Mouse (Mus musculus) left cerebral cortex, adult 18-20 months (tissue): ENCODE measurements around the gene Oog2. TPM values are rescaled to one million over a fixed set of nuclear protein-coding genes. Genes with fewer than 3 reads are reported as not detected.
"Not testable (repeated sequence)": the region's sequence is repeated elsewhere in the genome, so short reads cannot be mapped to it uniquely, and the experiment has no call there.

Experiments
- DNase-seq, 2 experiments: peaks; one replicate each; pipeline ENCODE4 v3.0.0; 2021 to 2022; ENCODE audit warnings: low spot score in 2 of 2, mixed read lengths in 1 of 2
- long read RNA-seq, 2 experiments: library from polyadenylated mRNA; stranded (forward); transcript quantifications; one replicate each; pipeline ENCODE4 v2.0.0; 2021
- total RNA-seq, 2 experiments: library from RNA; stranded (reverse); gene quantifications; 2 replicates each; pipeline ENCODE4 v1.2.3; 2021

Oog2 gene
- not detected for total RNA-seq
- long read RNA-seq, experiment 1: 0 reads
- long read RNA-seq, experiment 2: 0 reads

DNA sequence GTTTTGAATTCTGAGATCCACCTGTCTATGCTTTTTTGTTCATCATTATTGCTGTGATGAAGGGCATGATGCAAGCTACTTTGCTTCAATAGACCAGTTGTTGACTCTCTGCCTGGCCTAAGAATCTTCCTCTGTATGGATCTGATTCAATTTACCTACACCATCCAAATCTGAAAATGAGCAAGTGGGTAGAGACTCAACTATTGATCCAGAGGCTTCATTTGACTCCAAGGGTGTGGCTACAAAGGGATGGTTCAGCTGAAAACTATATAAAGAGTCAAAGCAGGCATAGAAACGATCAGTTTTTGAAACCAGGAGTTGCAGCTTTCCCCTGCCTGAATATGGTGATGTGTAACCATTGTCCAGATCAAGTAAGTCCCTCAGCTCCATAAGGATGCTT is at the start of gene Oog2:
Gene Oog2, plus strand, starts transcription at position 301 of the 400 bp plus-strand sequence.
- no peak for DNase-seq

DNA sequence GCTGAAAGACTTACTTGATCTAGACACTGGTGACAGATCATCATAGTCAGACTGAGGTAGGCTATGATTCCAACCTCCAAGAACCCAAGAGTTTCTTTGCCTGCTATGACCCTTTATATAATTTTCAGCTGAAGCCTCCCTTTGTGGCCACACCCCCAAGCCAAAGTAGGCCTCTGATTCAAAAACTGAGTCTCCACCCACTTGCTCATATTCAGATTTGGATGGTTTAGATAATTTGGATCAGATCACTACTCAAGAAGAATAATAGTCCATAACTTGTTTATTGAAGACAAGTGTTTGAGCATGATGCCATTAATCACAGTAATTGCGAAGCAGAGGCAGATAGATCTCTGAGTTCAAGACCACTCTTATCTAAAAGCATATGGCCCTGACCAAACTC is 28.0 kb upstream of the Oog2 start, which contains the start of gene Oog3:
Gene Oog3, minus strand, starts transcription at position 101 of the 400 bp plus-strand sequence.
- DNase-seq: no peak

DNA sequence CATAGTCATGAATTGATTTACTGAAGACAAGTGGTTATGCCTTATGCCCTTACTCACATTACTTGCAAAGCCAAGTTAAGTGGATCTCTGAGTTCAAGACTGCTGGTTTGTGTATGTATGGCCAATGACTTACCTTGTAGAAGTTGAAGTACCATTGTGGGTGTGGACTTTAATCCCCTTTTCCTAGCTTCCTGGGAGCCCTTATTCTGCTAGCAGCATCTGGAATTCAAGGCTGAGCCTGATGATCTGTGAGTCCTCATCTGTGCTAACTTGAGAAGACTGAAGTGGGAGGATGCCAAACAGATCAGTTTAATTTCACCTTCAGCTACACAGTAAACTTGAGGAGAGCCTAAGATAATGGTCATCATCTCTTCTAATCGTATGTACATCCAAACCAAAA is 22.7 kb downstream of the Oog2 start, which contains the start of gene C87977:
Gene C87977, minus strand, starts transcription at position 101 of the 400 bp plus-strand sequence.
- not testable (repeated sequence) for DNase-seq

Other genes starting within 250 kb of the Oog2 start
- gene Pramef25, start 239.7 kb upstream of the Oog2 start, total RNA-seq: not detected
- gene Gm13101, start 223.8 kb upstream of the Oog2 start, total RNA-seq: not detected
- gene Pramef17, start 196.3 kb upstream of the Oog2 start, total RNA-seq: not detected
- not detected for gene Pramel4, start 131.6 kb upstream of the Oog2 start, total RNA-seq
- not detected for gene Gm13102, start 84.2 kb upstream of the Oog2 start, total RNA-seq
- gene Oog3, start 28.1 kb upstream of the Oog2 start, total RNA-seq: not detected
- gene C87977, start 22.6 kb downstream of the Oog2 start, total RNA-seq: not detected
- not detected for gene Pramel5, start 89.8 kb downstream of the Oog2 start, total RNA-seq
- not detected for gene Gm13128, start 139.5 kb downstream of the Oog2 start, total RNA-seq
- gene Gm13119, start 167.2 kb downstream of the Oog2 start, total RNA-seq: not detected
- not detected for gene Pramef20, start 187.2 kb downstream of the Oog2 start, total RNA-seq
- not detected for gene Pramef12, start 217.7 kb downstream of the Oog2 start, total RNA-seq
- gene 1700012P22Rik, start 248.1 kb downstream of the Oog2 start, total RNA-seq: not detected